Mouse (Mus musculus): ENCODE measurements at regions not wholly inside any gene's neighbourhood (a gene's known extent, or its start where the extent isn't known, plus 50 kb on each side); places are given as distances from the start of the nearest gene placed in this dataset.

DNA sequence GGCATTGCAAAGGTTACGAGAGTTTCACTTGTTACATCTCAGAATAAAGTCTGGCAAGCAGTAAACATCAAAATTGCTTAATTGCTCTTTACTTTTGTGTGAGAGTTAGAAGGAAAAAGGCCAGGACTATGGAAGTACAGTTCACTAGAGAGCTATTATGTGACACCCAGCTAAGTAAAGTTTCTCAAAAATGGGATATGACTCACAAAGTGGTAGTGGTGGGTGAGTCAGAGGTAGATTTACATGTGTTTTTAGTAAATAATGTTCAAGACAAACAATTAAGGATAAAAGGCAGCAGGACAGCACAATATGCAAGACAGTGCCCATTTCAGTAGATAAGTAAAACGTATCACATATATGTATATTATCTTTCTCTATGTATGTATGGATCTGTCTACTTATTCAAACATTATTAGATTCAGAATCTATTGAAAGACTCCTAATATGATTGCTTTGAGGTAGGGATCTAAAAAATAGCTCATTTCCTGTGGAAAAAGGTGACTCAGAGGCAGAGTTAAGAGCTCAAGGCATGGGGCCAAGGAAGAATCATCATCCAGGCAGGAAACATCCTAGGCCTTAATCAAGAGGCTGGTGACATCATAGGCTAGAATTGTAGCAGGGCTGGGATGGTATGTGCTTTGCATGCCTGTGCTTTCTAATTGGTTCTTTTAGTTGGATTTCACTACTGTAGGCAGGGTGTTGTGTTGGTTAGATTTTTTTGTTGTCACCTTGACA, 211.2 kb downstream of the C1d start:
- TF ChIP-seq CTCF (IDR thresholded peaks at IDR 0.05; ENCODE audit: low read depth, low read length) (no peak), POLR2A (IDR thresholded peaks at IDR 0.05; ENCODE audit: insufficient read depth, low read length) (no peak)

Data from ES-Bruce4 (cell line).